Mouse (Mus musculus) liver, adult 2 months (tissue): ENCODE measurements around the gene Gm49342. TPM values are rescaled to one million over a fixed set of nuclear protein-coding genes. Genes with fewer than 3 reads are reported as not detected.
A peak's percentile ranks its signal among the peaks of the same experiment; 100 is the strongest.
"Not testable (repeated sequence)": the region's sequence is repeated elsewhere in the genome, so short reads cannot be mapped to it uniquely, and the experiment has no call there.

Experiments
- DNase-seq: peaks from one replicate; pipeline ENCODE4 v3.0.0-alpha.2; 2011; ENCODE audit warnings: low read depth, low spot score; ENCODE audit errors: extremely low read depth
- H3K27ac ChIP-seq: fragments of 200-500 bp; replicated peaks from 2 replicates; pipeline ENCODE4 v1.5.1; 2012; ENCODE audit warnings: low read depth, mild to moderate bottlenecking, control low read depth, inconsistent platforms, low read length; ENCODE audit not compliant: insufficient read depth
- H3K27me3 ChIP-seq: fragments of 200-500 bp; 2 replicates; pipeline ENCODE4 v1.6.1; 2012; ENCODE audit warnings: mild to moderate bottlenecking, moderate library complexity, low read length, inconsistent platforms; ENCODE audit not compliant: control insufficient read depth, insufficient read depth
- H3K36me3 ChIP-seq: fragments of 200-500 bp; 2 replicates; pipeline ENCODE4 v1.6.1; 2012; ENCODE audit warnings: low read length, inconsistent platforms; ENCODE audit not compliant: control insufficient read depth, insufficient read depth
- H3K4me1 ChIP-seq: fragments of 200-500 bp; 2 replicates; pipeline ENCODE4 v1.6.1; 2011; ENCODE audit warnings: low read length; ENCODE audit not compliant: control insufficient read depth, insufficient read depth
- H3K4me3 ChIP-seq: fragments of 200-500 bp; 2 replicates; pipeline ENCODE4 v1.5.1; 2011; ENCODE audit warnings: low read depth, mild to moderate bottlenecking, control low read depth, low read length, moderate library complexity; ENCODE audit not compliant: insufficient read depth
- H3K79me2 ChIP-seq: fragments of 200-500 bp; 2 replicates; pipeline ENCODE4 v1.6.1; 2012; ENCODE audit warnings: inconsistent platforms, mild to moderate bottlenecking, low read length, moderate library complexity; ENCODE audit not compliant: control insufficient read depth, insufficient read depth
- H3K9ac ChIP-seq: fragments of 200-500 bp; 2 replicates; pipeline ENCODE4 v1.6.1; 2012; ENCODE audit warnings: low read depth, mild to moderate bottlenecking, control low read depth, inconsistent platforms, low read length
- CTCF ChIP-seq: fragments of 200-500 bp; IDR thresholded peaks from 2 replicates; pipeline ENCODE4 v1.5.1; 2011; ENCODE audit warnings: low read depth, low read length, control low read depth
- POLR2A ChIP-seq: fragments of 200-500 bp; IDR thresholded peaks from 2 replicates; pipeline ENCODE4 v1.6.1; 2011; ENCODE audit warnings: low read length, control low read depth; ENCODE audit not compliant: insufficient read depth; ENCODE audit errors: extremely low read depth
- WGBS: fragments of 180-500 bp; shearing (Covaris S2); methylation state at CpG from one replicate; pipeline ENCODE4 v1.1.7; 2018; 5-methylcytosine and 5-hydroxymethylcytosine counted together
- polyA plus RNA-seq: library from polyadenylated mRNA; depleted of rRNA; stranded (reverse); fragments of >200 nt; gene quantifications from 2 replicates; pipeline ENCODE4 v1.2.3, GENCODE M21; 2012
- total RNA-seq: library from RNA; depleted of rRNA; stranded (reverse); fragments of >200 nt; gene quantifications from 2 replicates; pipeline ENCODE4 v1.2.3, GENCODE M21; 2014

Gene Gm49342
- total and polyA plus RNA-seq, 2 experiments, result 45.7 to 94.7 TPM

- no peaks in the 10 kb centered on the region for H3K36me3 ChIP-seq
- no peak overlapping the region for H3K27ac ChIP-seq
- TF ChIP-seq POLR2A, result no peak
- TF ChIP-seq CTCF, result no peak
- H3K79me2 ChIP-seq, result no peaks in the 10 kb centered on the region
- H3K9ac ChIP-seq, result no peak overlapping the region
- no peaks in the 10 kb centered on the region for H3K27me3 ChIP-seq
- no peak overlapping the region for H3K4me3 ChIP-seq
- no peak for DNase-seq
- H3K4me1 ChIP-seq, result no peaks in the 10 kb centered on the region
- 85% methylated on average over 5 of the region's 5 CpGs for WGBS
These were observed 24.1 kb downstream of the Gm49342 start for GRCm38 (mm10) chr14:50968216-50968980.

GRCm38 (mm10) chr14:50969041-50969440, 24.7 kb downstream of the Gm49342 start:
- Histone ChIP-seq H3K27ac (no peak overlapping the region), H3K27me3 (no peaks in the 10 kb centered on the region), H3K4me3 (no peak overlapping the region), H3K36me3 (no peaks in the 10 kb centered on the region), H3K4me1 (no peaks in the 10 kb centered on the region), H3K9ac (no peak overlapping the region), H3K79me2 (no peaks in the 10 kb centered on the region)
- TF ChIP-seq POLR2A (no peak), CTCF (no peak)
- DNase-seq, result no peak
- 38% methylated on average over 1 of the region's 1 CpGs for WGBS

GRCm38 (mm10) chr14:50969558-50970544, 25.5 kb downstream of the Gm49342 start:
- 58% methylated on average over 12 of the region's 12 CpGs for WGBS
- no peak for DNase-seq

GRCm38 (mm10) chr14:50970822-50971221, 26.5 kb downstream of the Gm49342 start:
- no peak for DNase-seq
- H3K79me2 ChIP-seq, result no peaks in the 10 kb centered on the region
- no peak overlapping the region for H3K27ac ChIP-seq
- H3K27me3 ChIP-seq, result no peaks in the 10 kb centered on the region
- H3K4me3 ChIP-seq, result no peak overlapping the region
- no peaks in the 10 kb centered on the region for H3K4me1 ChIP-seq
- H3K36me3 ChIP-seq, result no peaks in the 10 kb centered on the region
- no peak overlapping the region for H3K9ac ChIP-seq
- TF ChIP-seq CTCF (no peak), POLR2A (no peak)
- WGBS, result 48% methylated on average over 1 of the region's 1 CpGs

More at GRCm38 (mm10) chr14:50969558-50970544, 25.5 kb downstream of the Gm49342 start:
- H3K79me2 ChIP-seq, result no peaks in the 10 kb centered on the region
- TF ChIP-seq POLR2A, result no peak
- no peak for TF ChIP-seq CTCF
- no peaks in the 10 kb centered on the region for H3K27me3 ChIP-seq
- peak overlapping the region; percentile 45 for H3K27ac ChIP-seq
- no peaks in the 10 kb centered on the region for H3K4me1 ChIP-seq
- no peak overlapping the region for H3K4me3 ChIP-seq
- H3K36me3 ChIP-seq, result no peaks in the 10 kb centered on the region
- H3K9ac ChIP-seq, result no peak overlapping the region

- H3K9ac ChIP-seq, H3K79me2 ChIP-seq, H3K27ac ChIP-seq, H3K27me3 ChIP-seq, H3K4me1 ChIP-seq, DNase-seq, H3K4me3 ChIP-seq, H3K36me3 ChIP-seq: not testable (repeated sequence)
- WGBS, result 94% methylated on average over 5 of the region's 5 CpGs
These were observed 28.7 kb downstream of the Gm49342 start for GRCm38 (mm10) chr14:50973054-50973453.
